Mouse (Mus musculus): ENCODE measurements around the gene Dhx15.

Gene Dhx15

DNA sequence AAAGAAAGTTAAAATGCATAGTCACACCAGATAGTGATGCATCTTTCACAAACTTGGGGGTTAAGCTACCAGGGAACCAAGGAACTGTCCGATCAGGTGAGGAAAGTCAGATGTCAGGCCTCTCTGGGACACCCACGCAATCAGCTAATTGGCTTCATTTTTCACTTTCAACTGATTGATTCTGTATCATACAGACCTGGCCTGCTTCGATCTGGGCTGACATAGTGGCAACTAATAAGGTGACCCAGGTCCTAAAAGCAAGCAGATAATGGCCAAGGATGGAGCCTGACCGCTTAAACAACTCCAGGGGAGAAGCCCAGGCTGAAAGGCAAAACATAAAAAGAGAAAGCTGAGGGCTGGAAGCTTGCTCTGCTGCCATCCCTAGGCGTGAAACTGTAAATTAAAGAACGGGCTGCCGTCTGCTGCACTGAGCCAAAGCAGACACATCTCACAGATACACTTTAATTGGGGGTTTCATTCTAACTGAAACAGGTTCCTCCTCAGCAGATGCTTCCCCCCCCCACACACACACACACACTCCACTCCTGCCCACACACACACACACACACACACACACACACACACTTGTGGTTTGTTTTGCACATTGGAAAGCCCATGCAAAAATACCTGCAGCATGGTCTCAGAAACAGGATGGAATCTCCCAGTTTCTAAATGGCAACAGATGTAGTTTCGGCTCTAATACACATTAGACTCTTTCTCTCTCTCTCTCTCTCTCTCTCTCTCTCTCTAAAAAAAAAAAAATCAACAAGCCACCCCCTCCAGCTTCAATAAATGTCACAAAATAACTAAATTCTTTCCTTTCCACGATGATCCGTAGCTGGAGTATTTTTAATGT, 79.3 kb downstream of the Dhx15 start:
- peak; percentile 48 for DNase-seq (ENCODE audit: low spot score)
